Comparison of ENCODE assay signal across 9 mouse cellular contexts in genomic region chr4:114688973-114689371, GRCm38 (mm10).
DNase-seq lines count a peak whose midpoint lies in the region; ATAC-seq and TF ChIP-seq lines count a peak whose summit lies in the region.
"Had no signal": no experiment of that assay in that cellular context is flagged by ENCODE, and none has a peak within 500 bp of the region (broad histone marks: within the 10 kb centered on the region; RNA-seq: fewer than 3 reads in every experiment).

No protein-coding gene starts in this region.

- no peaks in the 10 kb centered on the region for H3K36me3 ChIP-seq in forebrain, postnatal 0 days (ENCODE audit: insufficient read depth)
- H3K36me3 ChIP-seq in forebrain, embryonic 15.5 days, result no peaks in the 10 kb centered on the region
- H3K36me3 ChIP-seq in lung, embryonic 15.5 days, result no peaks in the 10 kb centered on the region

- no peak for DNase-seq in forebrain, postnatal 0 days
- no peak for DNase-seq in lung, adult 18-20 months
- DNase-seq in induced T-regulatory cell, adult 2 months (ENCODE audit: low read depth), result peak; percentile 65
- peak; percentile 50 for DNase-seq in testis, postnatal 10 days (ENCODE audit: low spot score)
- DNase-seq in urinary bladder, postnatal 36 days (ENCODE audit: low spot score in 2 of 2), result no peak
- DNase-seq in right cerebral cortex, adult 2 months (ENCODE audit: low spot score in 2 of 2), result no peak

- no peak for ATAC-seq in forebrain, postnatal 0 days
- no peak for ATAC-seq in forebrain, embryonic 15.5 days (replicated peaks)
- no peak for ATAC-seq in lung, embryonic 15.5 days (ENCODE audit: borderline replicate concordance, extremely low read depth, low FRiP score, low TSS enrichment)
- ATAC-seq: Patski had no signal

- peak; percentile 27; the same call in 1 of the 2 replicates for TF ChIP-seq CTCF in forebrain, postnatal 0 days (IDR thresholded peaks at IDR 0.05; ENCODE audit: low read depth)

- no peak overlapping the region for H3K4me2 ChIP-seq in forebrain, postnatal 0 days (ENCODE audit: low read depth)
- no peak overlapping the region for H3K4me2 ChIP-seq in forebrain, embryonic 15.5 days (replicated peaks)
- H3K4me2 ChIP-seq in lung, embryonic 15.5 days, result peak overlapping the region; percentile 34; the same call in 1 of the 2 replicates

- 0 out of 2 replicates have a peak, but pooled peaks cover 2% of the 10 kb centered on the region for H3K4me1 ChIP-seq in forebrain, postnatal 0 days (ENCODE audit: insufficient read depth)
- H3K4me1 ChIP-seq in forebrain, embryonic 15.5 days, result 0 out of 2 replicates have a peak, but pooled peaks cover 11% of the 10 kb centered on the region
- 0 out of 2 replicates have a peak, but pooled peaks cover 4% of the 10 kb centered on the region for H3K4me1 ChIP-seq in lung, embryonic 15.5 days

- 76% methylated on average over 6 of the region's 6 CpGs for WGBS in forebrain, postnatal 0 days
- 73% methylated on average over 6 of the region's 6 CpGs for WGBS in forebrain, embryonic 15.5 days
- WGBS in lung, embryonic 15.5 days, result 65% methylated on average over 6 of the region's 6 CpGs

- no peaks in the 10 kb centered on the region for H3K9me3 ChIP-seq in forebrain, postnatal 0 days (ENCODE audit: low read length)
- H3K9me3 ChIP-seq in forebrain, embryonic 15.5 days, result no peaks in the 10 kb centered on the region
- no peaks in the 10 kb centered on the region for H3K9me3 ChIP-seq in lung, embryonic 15.5 days

- no peak overlapping the region for H3K27ac ChIP-seq in forebrain, postnatal 0 days (ENCODE audit: low read depth, low read length)
- no peak overlapping the region for H3K27ac ChIP-seq in forebrain, embryonic 15.5 days (replicated peaks)
- H3K27ac ChIP-seq in lung, embryonic 15.5 days, result no peak overlapping the region

- no peak overlapping the region for H3K4me3 ChIP-seq in forebrain, postnatal 0 days (ENCODE audit: low read depth, low read length)
- H3K4me3 ChIP-seq in forebrain, embryonic 15.5 days, result no peak overlapping the region
- H3K4me3 ChIP-seq in lung, embryonic 15.5 days, result no peak overlapping the region

- H3K9ac ChIP-seq in forebrain, postnatal 0 days, result no peak overlapping the region
- H3K9ac ChIP-seq in forebrain, embryonic 15.5 days (replicated peaks), result no peak overlapping the region
- no peak overlapping the region for H3K9ac ChIP-seq in lung, embryonic 15.5 days

- H3K27me3 ChIP-seq in forebrain, postnatal 0 days (ENCODE audit: insufficient read depth, low read length), result peaks cover 24% of the 10 kb centered on the region
- peaks cover 40% of the 10 kb centered on the region; the same call in 1 of the 2 replicates for H3K27me3 ChIP-seq in forebrain, embryonic 15.5 days
- H3K27me3 ChIP-seq in lung, embryonic 15.5 days, result peaks cover 20% of the 10 kb centered on the region
- H3K27me3 ChIP-seq: Patski had no signal

Comparison
In these comparisons a context has a peak if more than half of its experiments do, and no peak if none do; other contexts are left out.
1. DNase-seq: peak in induced T-regulatory cell, adult 2 months (single experiment) and testis, postnatal 10 days (single experiment); none in forebrain, postnatal 0 days (single experiment), lung, adult 18-20 months (0 of 2), urinary bladder, postnatal 36 days (0 of 2) and right cerebral cortex, adult 2 months (0 of 2).